Mouse (Mus musculus) intestine, postnatal 0 days (tissue): ENCODE data around the gene Nub1. TPM values are rescaled to one million over a fixed set of nuclear protein-coding genes. Genes with fewer than 3 reads are reported as not detected.

Experiments
- ATAC-seq: fragments of 200-750 bp; cut with Nextera tagmentation; 2 replicates; pipeline ENCODE4 v1.8.0; 2017; ENCODE audit warnings: mild to moderate bottlenecking, moderate TSS enrichment, moderate library complexity
- H3K27ac ChIP-seq: fragments of 300-500 bp; sonication (generic); 2 replicates; pipeline ENCODE4 v1.5.1; 2014; ENCODE audit warnings: mild to moderate bottlenecking, low read depth, low read length, moderate library complexity
- H3K27me3 ChIP-seq: fragments of 300-500 bp; sonication (generic); replicated peaks from 2 replicates; pipeline ENCODE4 v1.6.1; 2014; ENCODE audit warnings: low read length, mixed read lengths; ENCODE audit not compliant: control insufficient read depth, insufficient read depth
- H3K36me3 ChIP-seq: fragments of 300-500 bp; sonication (generic); 2 replicates; pipeline ENCODE4 v1.6.1; 2014; ENCODE audit warnings: mild to moderate bottlenecking, moderate library complexity; ENCODE audit not compliant: control insufficient read depth, insufficient read depth
- H3K4me1 ChIP-seq: fragments of 300-500 bp; sonication (generic); replicated peaks from 2 replicates; pipeline ENCODE4 v1.6.1; 2014; ENCODE audit warnings: antibody characterized with exemption, low read length, mixed read lengths; ENCODE audit not compliant: control insufficient read depth, insufficient read depth
- H3K4me2 ChIP-seq: fragments of 300-500 bp; sonication (generic); replicated peaks from 2 replicates; pipeline ENCODE4 v1.6.1; 2014; ENCODE audit warnings: low read depth, mild to moderate bottlenecking, moderate library complexity
- H3K4me3 ChIP-seq: fragments of 300-500 bp; sonication (generic); 2 replicates; pipeline ENCODE4 v1.5.1; 2014; ENCODE audit warnings: low read depth, low read length
- H3K9ac ChIP-seq: fragments of 300-500 bp; sonication (generic); 2 replicates; pipeline ENCODE4 v1.6.1; 2014; ENCODE audit warnings: mild to moderate bottlenecking, low read depth, low read length
- H3K9me3 ChIP-seq: fragments of 300-500 bp; sonication (generic); 2 replicates; pipeline ENCODE4 v1.6.1; 2016; ENCODE audit warnings: mixed run types; ENCODE audit not compliant: control insufficient read depth
- CTCF ChIP-seq: sonication (generic); IDR thresholded peaks from 2 replicates; pipeline ENCODE4 v1.5.1; 2016; ENCODE audit warnings: low read depth, mild to moderate bottlenecking, control low read depth, antibody characterized with exemption, moderate library complexity
- WGBS: fragments of 180-500 bp; shearing (Covaris S2); extraction: QIAGEN DNeasy Blood & Tissue Kit; methylation state at CpG from one replicate; pipeline ENCODE4 v1.1.7; 2014; 5-methylcytosine and 5-hydroxymethylcytosine counted together
- polyA plus RNA-seq: library from polyadenylated mRNA; unstranded; fragments of >200 nt; fragmentation: Nextera tagmentation; extraction: Ambion mirVana; gene quantifications from 2 replicates; pipeline ENCODE4 v1.2.1, GENCODE M21; 2015

Nub1 gene
- polyA plus RNA-seq, 1 experiment from 2014 or later: 18.0 TPM

GRCm38 (mm10) chr5:24713987-24714386, 28.7 kb downstream of the Nub1 start:
- WGBS: 71% methylated on average over 6 of the region's 6 CpGs
- Histone ChIP-seq H3K4me2 (no peak overlapping the region), H3K36me3 (peaks cover 27% of the 10 kb centered on the region), H3K4me3 (no peak overlapping the region), H3K27me3 (no peaks in the 10 kb centered on the region), H3K4me1 (no peaks in the 10 kb centered on the region), H3K27ac (no peak overlapping the region), H3K9me3 (no peaks in the 10 kb centered on the region), H3K9ac (no peak overlapping the region)
- ATAC-seq: no peak
- no peak for TF ChIP-seq CTCF

- Histone ChIP-seq H3K36me3 (no peaks in the 10 kb centered on the region), H3K9me3 (no peaks in the 10 kb centered on the region), H3K4me3 (no peak overlapping the region), H3K4me2 (no peak overlapping the region), H3K4me1 (no peaks in the 10 kb centered on the region), H3K27ac (no peak overlapping the region), H3K27me3 (no peaks in the 10 kb centered on the region), H3K9ac (no peak overlapping the region)
- WGBS: 90% methylated on average over 6 of the region's 6 CpGs
- ATAC-seq: no peak
- no peak for TF ChIP-seq CTCF
These were observed 32.7 kb downstream of the Nub1 start for GRCm38 (mm10) chr5:24718076-24718475.

- no peak for ATAC-seq
- no peak overlapping the region for H3K9ac ChIP-seq
- H3K4me3 ChIP-seq: no peak overlapping the region
- H3K4me2 ChIP-seq: no peak overlapping the region
- no peak overlapping the region for H3K27ac ChIP-seq
- H3K36me3 ChIP-seq: no peaks in the 10 kb centered on the region
- no peaks in the 10 kb centered on the region for H3K27me3 ChIP-seq
- H3K4me1 ChIP-seq: no peaks in the 10 kb centered on the region
- no peak for TF ChIP-seq CTCF
- 91% methylated on average over 3 of the region's 3 CpGs for WGBS
- no peaks in the 10 kb centered on the region for H3K9me3 ChIP-seq
These were observed 34.5 kb downstream of the Nub1 start for GRCm38 (mm10) chr5:24719852-24720251.

GRCm38 (mm10) chr5:24723527-24724269, 38.4 kb downstream of the Nub1 start:
- Histone ChIP-seq H3K27me3 (no peaks in the 10 kb centered on the region), H3K27ac (no peak overlapping the region), H3K4me2 (no peak overlapping the region), H3K9me3 (no peaks in the 10 kb centered on the region), H3K4me1 (no peaks in the 10 kb centered on the region), H3K36me3 (no peaks in the 10 kb centered on the region), H3K4me3 (no peak overlapping the region), H3K9ac (no peak overlapping the region)
- ATAC-seq: no peak
- 74% methylated on average over 11 of the region's 11 CpGs for WGBS
- no peak for TF ChIP-seq CTCF

GRCm38 (mm10) chr5:24724270-24724634, 38.9 kb downstream of the Nub1 start:
- Histone ChIP-seq H3K4me1 (no peaks in the 10 kb centered on the region), H3K4me3 (no peak overlapping the region), H3K27me3 (peaks cover 2% of the 10 kb centered on the region; the same call in 1 of the 2 replicates), H3K9ac (no peak overlapping the region), H3K27ac (no peak overlapping the region), H3K36me3 (no peaks in the 10 kb centered on the region), H3K4me2 (no peak overlapping the region), H3K9me3 (no peaks in the 10 kb centered on the region)
- ATAC-seq: no peak
- TF ChIP-seq CTCF: no peak
- WGBS: 70% methylated on average over 5 of the region's 5 CpGs

GRCm38 (mm10) chr5:24724805-24725204, 39.5 kb downstream of the Nub1 start:
- WGBS: 42% methylated on average over 5 of the region's 5 CpGs
- H3K27me3 ChIP-seq: peaks cover 8% of the 10 kb centered on the region; the same call in 1 of the 2 replicates
- no peak overlapping the region for H3K4me2 ChIP-seq
- ATAC-seq: no peak
- no peak overlapping the region for H3K9ac ChIP-seq
- no peak overlapping the region for H3K4me3 ChIP-seq
- H3K27ac ChIP-seq: no peak overlapping the region
- H3K36me3 ChIP-seq: no peaks in the 10 kb centered on the region
- TF ChIP-seq CTCF: no peak
- no peaks in the 10 kb centered on the region for H3K4me1 ChIP-seq
- no peaks in the 10 kb centered on the region for H3K9me3 ChIP-seq
